ENCODE assay signal across 14 mouse cellular contexts in genomic region chr10:111007687-111008086, GRCm38 (mm10). TPM values are rescaled to one million over a fixed set of nuclear protein-coding genes. Genes with fewer than 3 reads are reported as not detected.
DNase-seq lines count a peak whose midpoint lies in the region; ATAC-seq and TF ChIP-seq lines count a peak whose summit lies in the region.
"Had no signal": no experiment of that assay in that cellular context is flagged by ENCODE, and none has a peak within 500 bp of the region (broad histone marks: within the 10 kb centered on the region; RNA-seq: fewer than 3 reads in every experiment).

No protein-coding gene starts in this region.

- no peaks in the 10 kb centered on the region for H3K9me3 ChIP-seq in hindbrain, embryonic 10.5 days
- H3K9me3 ChIP-seq in hindbrain, embryonic 11.5 days (ENCODE audit: control insufficient read depth, low read length) = no peaks in the 10 kb centered on the region
- H3K9me3 ChIP-seq in forebrain, embryonic 14.5 days (replicated peaks; ENCODE audit: control insufficient read depth, low read length) = no peaks in the 10 kb centered on the region
- H3K9me3 ChIP-seq in liver, embryonic 12.5 days (replicated peaks) = no peaks in the 10 kb centered on the region
- H3K9me3 ChIP-seq in midbrain, postnatal 0 days (ENCODE audit: low read length) = no peaks in the 10 kb centered on the region
- H3K9me3 ChIP-seq: embryonic facial prominence, embryonic 12.5 days; limb, embryonic 15.5 days had no signal

- H3K36me3 ChIP-seq in hindbrain, embryonic 10.5 days = peaks cover 6% of the 10 kb centered on the region
- H3K36me3 ChIP-seq in hindbrain, embryonic 11.5 days (ENCODE audit: control insufficient read depth, insufficient read depth, low read length) = no peaks in the 10 kb centered on the region
- H3K36me3 ChIP-seq in forebrain, embryonic 14.5 days (ENCODE audit: control insufficient read depth, insufficient read depth, low read length) = no peaks in the 10 kb centered on the region
- H3K36me3 ChIP-seq in liver, embryonic 12.5 days = no peaks in the 10 kb centered on the region
- no peaks in the 10 kb centered on the region for H3K36me3 ChIP-seq in midbrain, postnatal 0 days (ENCODE audit: insufficient read depth, low read length)
- H3K36me3 ChIP-seq: embryonic facial prominence, embryonic 12.5 days; limb, embryonic 15.5 days had no signal

- no peak overlapping the region for H3K4me2 ChIP-seq in hindbrain, embryonic 11.5 days (replicated peaks; ENCODE audit: low read depth, low read length)
- peak overlapping the region; percentile 87; the same call in 1 of the 2 replicates for H3K4me2 ChIP-seq in forebrain, embryonic 14.5 days (ENCODE audit: low read length)
- H3K4me2 ChIP-seq in liver, embryonic 12.5 days = peak overlapping the region; percentile 95
- H3K4me2 ChIP-seq in midbrain, postnatal 0 days (ENCODE audit: low read depth, low read length, poor library complexity, severe bottlenecking) = peak overlapping the region; percentile 68
- H3K4me2 ChIP-seq: limb, embryonic 15.5 days had no signal

- no peak for ATAC-seq in hindbrain, embryonic 11.5 days (ENCODE audit: low FRiP score)
- no peak for ATAC-seq in forebrain, embryonic 14.5 days
- ATAC-seq in liver, embryonic 12.5 days = no peak
- no peak for ATAC-seq in midbrain, postnatal 0 days (ENCODE audit: low FRiP score)
- ATAC-seq in CD4-positive, CD25-positive, alpha-beta regulatory T cell, adult 4 months = no peak

- H3K27me3 ChIP-seq in hindbrain, embryonic 10.5 days (ENCODE audit: insufficient read depth, poor library complexity, severe bottlenecking) = no peaks in the 10 kb centered on the region
- no peaks in the 10 kb centered on the region for H3K27me3 ChIP-seq in hindbrain, embryonic 11.5 days (ENCODE audit: control insufficient read depth, insufficient read depth, low read length)
- H3K27me3 ChIP-seq in forebrain, embryonic 14.5 days (replicated peaks; ENCODE audit: control insufficient read depth, insufficient read depth, low read length) = no peaks in the 10 kb centered on the region
- peaks cover 8% of the 10 kb centered on the region; the same call in 1 of the 2 replicates for H3K27me3 ChIP-seq in liver, embryonic 12.5 days (replicated peaks)
- H3K27me3 ChIP-seq in midbrain, postnatal 0 days (ENCODE audit: insufficient read depth, low read length) = no peaks in the 10 kb centered on the region
- H3K27me3 ChIP-seq: embryonic facial prominence, embryonic 12.5 days; limb, embryonic 15.5 days had no signal

- no peak overlapping the region for H3K9ac ChIP-seq in hindbrain, embryonic 11.5 days (ENCODE audit: low read depth, low read length)
- H3K9ac ChIP-seq in forebrain, embryonic 14.5 days (ENCODE audit: low read length) = no peak overlapping the region
- no peak overlapping the region for H3K9ac ChIP-seq in liver, embryonic 12.5 days
- H3K9ac ChIP-seq in midbrain, postnatal 0 days (replicated peaks; ENCODE audit: low read length, poor library complexity, severe bottlenecking) = no peak overlapping the region
- H3K9ac ChIP-seq: embryonic facial prominence, embryonic 12.5 days; limb, embryonic 15.5 days had no signal

- H3K4me3 ChIP-seq in hindbrain, embryonic 10.5 days = peak overlapping the region; percentile 92
- H3K4me3 ChIP-seq in hindbrain, embryonic 11.5 days (ENCODE audit: low read depth, low read length) = no peak overlapping the region
- H3K4me3 ChIP-seq in forebrain, embryonic 14.5 days (ENCODE audit: low read depth, low read length) = no peak overlapping the region
- peak overlapping the region; percentile 93; the same call in 1 of the 2 replicates for H3K4me3 ChIP-seq in liver, embryonic 12.5 days
- peak overlapping the region; percentile 92; the same call in 1 of the 2 replicates for H3K4me3 ChIP-seq in midbrain, postnatal 0 days (ENCODE audit: low read depth, low read length)
- no peak overlapping the region for H3K4me3 ChIP-seq in left cerebral cortex, adult 2 months
- H3K4me3 ChIP-seq: embryonic facial prominence, embryonic 12.5 days; limb, embryonic 15.5 days had no signal

- DNase-seq in hindbrain, embryonic 10.5 days (ENCODE audit: low spot score) = no peak
- no peak for DNase-seq in hindbrain, embryonic 11.5 days (ENCODE audit: low spot score)
- DNase-seq in forebrain, embryonic 14.5 days (ENCODE audit: low spot score) = no peak
- no peak for DNase-seq in midbrain, postnatal 0 days (ENCODE audit: low spot score)
- no peak for DNase-seq in ovary, adult 18-20 months (ENCODE audit: low spot score)
- DNase-seq in left cerebral cortex, adult 2 months (ENCODE audit: extremely low spot score in 1 of 2, low spot score in 2 of 2) = no peak
- DNase-seq: adrenal gland, postnatal 10 days; gastrocnemius, postnatal 14 days; kidney, adult 18-20 months; retina, postnatal 1 day had no signal

- intact Hi-C loops in left cerebral cortex, adult 2 months (cut with DNase I) = no loop called here

- 85% methylated on average over 4 of the region's 4 CpGs for WGBS in hindbrain, embryonic 10.5 days
- WGBS in hindbrain, embryonic 11.5 days = 83% methylated on average over 4 of the region's 4 CpGs
- WGBS in forebrain, embryonic 14.5 days = 65% methylated on average over 4 of the region's 4 CpGs
- 50% methylated on average over 4 of the region's 4 CpGs for WGBS in liver, embryonic 12.5 days (ENCODE audit: insufficient replicate concordance)
- WGBS in midbrain, postnatal 0 days = 89% methylated on average over 4 of the region's 4 CpGs

- no peak for TF ChIP-seq CTCF in midbrain, postnatal 0 days (IDR thresholded peaks at IDR 0.05)
- no peak for TF ChIP-seq CTCF in left cerebral cortex, adult 2 months (IDR thresholded peaks at IDR 0.05)

- H3K4me1 ChIP-seq in hindbrain, embryonic 10.5 days (replicated peaks) = peaks cover 30% of the 10 kb centered on the region
- H3K4me1 ChIP-seq in hindbrain, embryonic 11.5 days (replicated peaks; ENCODE audit: control insufficient read depth, insufficient read depth, low read length) = no peaks in the 10 kb centered on the region
- peaks cover 10% of the 10 kb centered on the region; the same call in 1 of the 2 replicates for H3K4me1 ChIP-seq in forebrain, embryonic 14.5 days (ENCODE audit: control insufficient read depth, insufficient read depth, low read length)
- peaks cover 62% of the 10 kb centered on the region for H3K4me1 ChIP-seq in liver, embryonic 12.5 days
- H3K4me1 ChIP-seq in midbrain, postnatal 0 days (ENCODE audit: insufficient read depth, low read length) = 0 out of 2 replicates have a peak, but pooled peaks cover 7% of the 10 kb centered on the region
- H3K4me1 ChIP-seq: limb, embryonic 15.5 days had no signal

- H3K27ac ChIP-seq in hindbrain, embryonic 10.5 days = peak overlapping the region; percentile 16; the same call in 1 of the 2 replicates
- no peak overlapping the region for H3K27ac ChIP-seq in hindbrain, embryonic 11.5 days (ENCODE audit: low read depth, low read length)
- no peak overlapping the region for H3K27ac ChIP-seq in forebrain, embryonic 14.5 days (ENCODE audit: low read depth, low read length)
- peak overlapping the region; percentile 31 for H3K27ac ChIP-seq in liver, embryonic 12.5 days
- H3K27ac ChIP-seq in midbrain, postnatal 0 days (ENCODE audit: low read depth, low read length) = no peak overlapping the region
- no peak overlapping the region for H3K27ac ChIP-seq in left cerebral cortex, adult 2 months
- H3K27ac ChIP-seq: embryonic facial prominence, embryonic 12.5 days; limb, embryonic 15.5 days had no signal

RNA-seq across cellular contexts. Expression of gene Zdhhc17, which starts 2.3 kb away (rescaled TPM):
- 29.3 and 34.8 TPM in 2 replicates for polyA plus RNA-seq in hindbrain, embryonic 10.5 days (2016; fragmentation: Nextera tagmentation; extraction: Ambion mirVana)
- 33.3 and 39.0 TPM in 2 replicates for polyA plus RNA-seq in hindbrain, embryonic 11.5 days (2014; fragmentation: Nextera tagmentation; extraction: Ambion mirVana)
- polyA plus RNA-seq in forebrain, embryonic 14.5 days (2014; fragmentation: Nextera tagmentation; extraction: Ambion mirVana) = 54.2 and 64.3 TPM in 2 replicates
- 7.7 and 9.1 TPM in 2 replicates for polyA plus RNA-seq in liver, embryonic 12.5 days (2016; fragmentation: Nextera tagmentation; extraction: Ambion mirVana)
- 60.9 and 63.0 TPM in 2 replicates for total RNA-seq in midbrain, postnatal 0 days (2014; rRNA removed)
- polyA plus RNA-seq in midbrain, postnatal 0 days (2015; fragmentation: Nextera tagmentation; extraction: Ambion mirVana) = 44.4 and 44.8 TPM in 2 replicates
- 10 to 100 TPM; 19.7 to 22.7 TPM for polyA plus RNA-seq in CD4-positive, CD25-positive, alpha-beta regulatory T cell, adult 4 months (2017; shearing (Covaris generic))
- 100 to 1,000 TPM; 113 to 128 TPM for total RNA-seq in left cerebral cortex, adult 2 months (2021)

Comparison
In these comparisons a context has a peak if more than half of its experiments do, and no peak if none do; other contexts are left out.
1. H3K27ac ChIP-seq: peak in hindbrain, embryonic 10.5 days (single experiment) and liver, embryonic 12.5 days (single experiment); none in hindbrain, embryonic 11.5 days (single experiment), forebrain, embryonic 14.5 days (single experiment), midbrain, postnatal 0 days (single experiment) and left cerebral cortex, adult 2 months (single experiment).
2. H3K4me3 ChIP-seq: peak in hindbrain, embryonic 10.5 days (single experiment), liver, embryonic 12.5 days (single experiment) and midbrain, postnatal 0 days (single experiment); none in hindbrain, embryonic 11.5 days (single experiment), forebrain, embryonic 14.5 days (single experiment) and left cerebral cortex, adult 2 months (single experiment).